Mouse (Mus musculus): ENCODE results near the gene Zfyve19.

Zfyve19 gene

GRCm38 (mm10) chr2:119250826-119251478, 42.5 kb downstream of the Zfyve19 start:
- DNase-seq (ENCODE audit: extremely low read depth, low read depth, low spot score), result no peak

- DNase-seq (ENCODE audit: extremely low read depth, low read depth, low spot score), result no peak
These were observed 46.6 kb downstream of the Zfyve19 start for GRCm38 (mm10) chr2:119254976-119255375.

- no peak for DNase-seq (ENCODE audit: extremely low read depth, low read depth, low spot score)
These were observed 52.1 kb downstream of the Zfyve19 start for GRCm38 (mm10) chr2:119260518-119260917.

GRCm38 (mm10) chr2:119261326-119261725, 52.9 kb downstream of the Zfyve19 start:
- no peak for DNase-seq (ENCODE audit: extremely low read depth, low read depth, low spot score)

GRCm38 (mm10) chr2:119262978-119263377, 54.6 kb downstream of the Zfyve19 start:
- no peak for DNase-seq (ENCODE audit: extremely low read depth, low read depth, low spot score)

GRCm38 (mm10) chr2:119263813-119264212, 55.4 kb downstream of the Zfyve19 start:
- no peak for DNase-seq (ENCODE audit: extremely low read depth, low read depth, low spot score)
